Mouse (Mus musculus) cerebellum, adult (tissue): ENCODE data around the gene A630089N07Rik.
A peak's percentile ranks its signal among the peaks of the same experiment; 100 is the strongest.

Experiments used
- ATAC-seq: cut with Nextera tagmentation; 2 replicates; pipeline ENCODE4 v1.9.2; 2017; ENCODE audit warnings: mild to moderate bottlenecking, moderate library complexity, mixed read lengths; ENCODE audit not compliant: insufficient number of reproducible peaks, low FRiP score, low TSS enrichment

A630089N07Rik gene

DNA sequence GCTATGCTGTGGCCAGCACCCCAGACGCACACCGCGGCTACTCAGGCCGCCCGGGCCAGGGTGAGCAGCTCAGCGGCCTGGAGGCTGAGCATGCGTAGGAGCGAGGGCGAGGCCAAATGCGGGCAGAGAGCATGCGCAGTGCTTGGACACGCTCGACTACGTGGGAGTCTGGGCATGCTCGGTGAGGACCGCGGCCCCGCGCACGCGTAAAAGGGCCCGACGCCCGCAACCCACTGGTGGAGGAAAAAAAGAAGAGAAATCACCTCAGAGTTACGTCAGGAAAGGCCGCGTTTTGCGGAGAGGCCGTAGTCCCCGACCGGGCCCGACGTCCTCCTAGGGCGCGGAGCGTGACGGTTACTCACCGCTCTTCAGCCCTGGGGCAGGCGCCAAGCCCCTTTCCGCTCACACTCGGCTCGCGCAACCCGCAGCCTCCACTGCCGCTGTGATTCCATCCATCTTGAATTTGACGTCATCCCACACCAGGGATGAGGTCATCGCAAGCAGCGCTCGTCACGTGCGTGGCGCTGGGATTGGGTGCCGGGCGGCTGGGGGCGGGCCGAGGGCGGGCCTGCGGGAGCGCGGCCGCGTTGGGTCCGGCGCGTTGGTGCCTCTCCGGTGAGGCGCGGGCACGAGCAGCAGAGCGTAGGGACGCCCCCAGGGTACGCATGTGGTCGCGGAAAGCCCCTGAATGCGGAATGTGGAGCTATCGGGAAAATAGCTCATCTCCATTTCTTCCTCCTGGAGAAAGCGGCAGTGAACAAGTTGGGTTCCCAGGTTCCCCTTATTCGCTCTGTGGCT is 119.9 kb downstream of the A630089N07Rik start, which contains the start of the genes C2cd2 and Zbtb21:
Gene C2cd2, minus strand, starts transcription at position 448 of the 798 bp plus-strand sequence.
Gene Zbtb21, minus strand, starts transcription at position 472 of the 798 bp plus-strand sequence.
- peak; percentile 97 for ATAC-seq

DNA sequence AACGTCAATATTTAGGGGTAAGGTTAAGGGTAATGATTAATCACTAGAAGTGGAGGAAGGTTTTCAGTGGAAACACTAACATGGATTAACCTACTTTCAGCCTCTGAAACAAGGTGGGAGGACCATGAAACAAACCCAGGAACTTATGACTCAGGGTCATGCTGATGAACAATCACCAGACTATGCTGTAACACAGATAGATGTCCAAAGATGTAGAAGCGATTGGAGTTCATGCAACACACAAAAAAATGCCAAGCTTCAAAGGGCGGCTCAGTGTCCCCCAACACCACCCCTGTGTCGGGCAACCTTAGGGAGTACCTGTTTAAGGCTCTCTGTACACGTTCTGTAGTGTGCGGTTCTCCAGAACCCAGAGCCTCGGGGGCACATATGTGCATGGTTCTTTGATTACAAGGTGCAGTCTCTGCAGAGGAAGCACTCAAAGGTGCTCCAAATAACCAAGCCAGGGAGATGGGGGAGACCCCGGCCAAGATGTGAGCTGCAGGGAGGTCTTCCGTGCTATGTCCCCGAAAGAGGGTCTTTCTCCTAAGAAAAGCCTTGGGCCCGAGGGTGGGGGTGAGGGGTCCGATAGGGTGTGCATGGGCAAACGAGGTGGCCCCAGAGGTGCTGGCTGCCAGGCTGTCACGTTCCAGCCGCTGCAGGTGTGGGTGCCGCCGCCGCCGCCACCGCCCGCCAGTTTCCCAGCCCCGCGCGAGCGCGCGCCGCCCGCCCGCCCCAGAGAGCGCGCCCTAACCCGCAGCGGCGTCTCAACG is 120.7 kb downstream of the A630089N07Rik start:
- 0 out of 2 replicates have a peak, but pooled peaks have one; percentile 3 for ATAC-seq

DNA sequence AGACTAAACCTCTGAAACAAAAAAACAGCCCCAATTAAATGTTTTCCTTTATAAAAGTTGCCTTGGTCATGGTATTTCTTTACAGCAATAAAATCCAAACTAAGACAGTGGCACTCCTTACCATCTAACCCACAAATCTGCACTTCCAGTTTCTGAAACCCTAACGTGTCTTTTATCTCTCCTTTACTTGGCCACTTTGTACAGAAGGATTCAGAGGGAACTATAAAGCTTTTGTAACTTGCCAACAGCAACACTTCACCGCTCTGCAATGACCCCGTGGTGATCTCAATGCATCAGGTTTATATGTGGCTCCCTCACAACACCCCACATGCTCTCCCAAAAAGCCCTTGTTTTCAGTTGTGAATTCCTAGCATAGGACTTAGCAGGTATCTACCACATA is 121.9 kb downstream of the A630089N07Rik start:
- no peak for ATAC-seq

DNA sequence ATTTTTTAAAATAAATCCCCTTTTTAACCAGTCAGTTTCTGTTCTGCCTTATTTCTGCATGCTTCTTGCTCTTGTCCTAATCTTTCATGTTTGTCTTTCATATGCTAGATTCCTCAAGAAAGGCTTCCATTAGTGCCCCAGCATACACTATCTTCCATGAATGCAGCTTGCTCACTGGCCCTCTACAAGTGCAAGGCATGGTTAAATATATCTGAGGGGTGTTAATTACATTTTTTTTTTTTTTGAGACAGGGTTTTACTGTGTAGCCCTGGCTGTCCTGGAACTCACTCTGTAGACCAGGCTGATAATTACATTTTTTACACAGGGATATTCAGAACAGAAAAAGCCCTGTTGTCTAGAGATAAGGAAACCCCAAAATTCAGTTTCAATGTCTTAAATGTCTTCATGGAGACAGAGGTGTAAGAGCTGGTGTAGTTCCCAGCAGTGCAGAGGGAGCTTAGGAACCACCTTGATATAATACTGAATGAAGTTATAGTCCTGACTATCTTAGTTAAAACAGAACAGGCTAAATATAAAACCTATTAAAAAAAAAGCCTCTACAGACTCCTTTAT is 123.8 kb downstream of the A630089N07Rik start:
- ATAC-seq, result no peak

DNA sequence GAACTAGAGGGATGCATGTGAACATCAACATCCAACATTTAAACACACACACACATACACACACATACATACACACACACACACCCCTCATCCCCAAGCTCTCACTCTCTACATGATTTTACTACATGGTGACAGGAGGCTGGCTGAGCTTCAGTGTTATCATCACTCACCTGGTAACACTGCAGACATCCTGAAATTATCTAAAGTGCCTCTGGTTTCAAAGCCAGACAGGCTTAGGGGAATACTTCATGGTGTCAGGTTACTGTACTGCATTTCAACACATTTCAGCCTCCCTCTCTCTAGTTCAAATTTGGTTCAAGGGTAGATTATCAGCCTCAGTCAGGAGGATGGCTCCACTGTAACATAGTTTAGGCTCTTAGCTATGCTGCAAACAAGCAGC is 124.6 kb downstream of the A630089N07Rik start:
- no peak for ATAC-seq

DNA sequence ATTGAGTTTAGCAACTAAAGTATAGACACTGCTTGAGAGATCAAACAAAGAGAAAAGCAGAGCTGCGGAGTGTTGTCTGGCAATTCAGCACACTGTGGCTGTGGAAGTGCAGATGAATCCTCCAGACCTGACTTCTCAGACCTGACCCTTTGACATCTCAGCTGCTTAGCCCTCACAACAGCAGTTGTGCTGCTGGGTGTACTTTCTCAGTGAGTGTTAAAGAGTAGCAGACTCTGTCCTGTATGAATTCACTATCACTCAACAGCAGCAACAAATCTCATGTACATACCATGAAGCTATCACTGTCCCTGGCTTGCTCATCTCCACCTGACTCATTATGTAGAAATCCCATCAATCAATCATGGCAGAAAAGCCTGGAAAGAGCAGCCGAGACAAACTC is 126.2 kb downstream of the A630089N07Rik start:
- ATAC-seq, result no peak

DNA sequence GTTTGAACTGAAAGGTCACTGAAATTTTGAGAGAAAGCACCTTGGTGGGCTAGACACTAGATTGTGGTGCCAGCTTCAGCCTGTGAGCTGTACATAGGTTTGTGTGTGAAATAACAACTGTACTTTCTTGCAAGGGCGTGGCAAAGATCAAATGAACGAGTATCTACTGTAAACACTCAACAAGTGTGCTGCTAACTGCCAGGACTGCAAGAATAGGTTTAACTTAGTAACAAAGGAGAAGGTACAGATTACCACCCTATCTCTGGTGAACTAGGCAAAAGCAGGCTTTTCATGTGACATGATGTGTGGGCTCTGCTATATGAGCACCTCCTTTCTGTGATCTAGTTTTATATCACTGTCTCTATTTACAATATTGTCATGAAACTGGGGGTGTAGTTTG is 128.9 kb downstream of the A630089N07Rik start:
- ATAC-seq, result no peak

DNA sequence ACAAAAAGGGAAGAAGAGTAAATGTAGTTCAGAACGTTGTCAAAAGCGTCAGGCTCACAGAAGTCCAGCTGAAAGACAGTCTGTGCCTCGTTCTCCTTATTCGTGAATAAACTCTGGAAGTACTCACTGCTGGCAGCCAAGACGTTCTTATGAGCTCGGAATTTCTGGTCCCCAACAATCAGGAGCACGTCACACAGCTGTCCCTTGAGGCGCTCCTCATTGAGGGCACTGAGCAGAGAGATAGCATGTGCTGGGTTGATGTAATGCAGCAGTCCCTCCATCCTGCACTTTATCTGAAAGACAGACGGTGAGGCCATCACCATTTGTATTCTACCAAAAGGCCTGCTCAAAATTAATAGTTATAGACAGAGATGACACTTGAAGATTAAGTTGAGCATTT is 129.4 kb downstream of the A630089N07Rik start:
- ATAC-seq, result no peak

DNA sequence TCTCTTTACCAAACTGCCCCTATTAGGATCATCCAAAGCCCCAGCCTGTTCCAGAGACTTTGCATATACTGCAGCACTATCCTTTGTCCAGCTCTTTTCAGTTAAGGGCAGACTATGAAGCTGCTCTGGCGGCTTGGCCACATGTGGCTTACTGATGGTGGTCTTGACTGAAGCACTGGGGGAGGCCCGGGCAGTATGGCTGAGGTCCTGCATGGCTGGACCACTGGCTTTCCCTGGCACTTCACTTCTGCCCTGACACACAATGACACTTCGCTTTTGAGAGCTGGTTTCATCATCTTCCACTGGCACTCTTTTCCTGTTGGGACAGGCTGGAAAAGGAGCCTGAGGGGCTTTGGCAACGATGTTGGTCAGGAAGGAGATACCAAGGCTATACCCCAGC is 129.9 kb downstream of the A630089N07Rik start:
- ATAC-seq, result no peak
